Mouse (Mus musculus) heart, adult 2 months (tissue): Measurements from ENCODE around the gene Grk3. TPM values are rescaled to one million over a fixed set of nuclear protein-coding genes. Genes with fewer than 3 reads are reported as not detected.

ENCODE experiments used
- DNase-seq, 2 experiments: peaks; one replicate each; pipeline ENCODE4 v3.0.0; 2021
- H3K27ac ChIP-seq: fragments of 200-600 bp; 2 replicates; pipeline ENCODE4 v1.8.1; 2022
- H3K27me3 ChIP-seq: fragments of 200-500 bp; 2 replicates; pipeline ENCODE4 v1.6.1; 2012; ENCODE audit warnings: mild to moderate bottlenecking, low read length, inconsistent platforms, mixed read lengths; ENCODE audit not compliant: control insufficient read depth, insufficient read depth
- H3K36me3 ChIP-seq: fragments of 200-500 bp; 2 replicates; pipeline ENCODE4 v1.6.1; 2012; ENCODE audit warnings: low read length, inconsistent platforms; ENCODE audit not compliant: control insufficient read depth, insufficient read depth
- H3K4me1 ChIP-seq: fragments of 200-500 bp; 2 replicates; pipeline ENCODE4 v1.6.1; 2011; ENCODE audit warnings: low read length; ENCODE audit not compliant: control insufficient read depth, insufficient read depth
- H3K4me3 ChIP-seq: fragments of 200-600 bp; 2 replicates; pipeline ENCODE4 v1.8.1; 2022
- H3K79me2 ChIP-seq: fragments of 200-500 bp; replicated peaks from 2 replicates; pipeline ENCODE4 v1.6.1; 2012; ENCODE audit warnings: mild to moderate bottlenecking, inconsistent platforms, low read length, moderate library complexity, mixed read lengths; ENCODE audit not compliant: control insufficient read depth, insufficient read depth
- H3K9ac ChIP-seq: fragments of 200-500 bp; 2 replicates; pipeline ENCODE4 v1.6.1; 2012; ENCODE audit warnings: low read depth, mild to moderate bottlenecking, control low read depth, inconsistent platforms, low read length, mixed read lengths
- CTCF ChIP-seq: fragments of 200-600 bp; IDR thresholded peaks from 2 replicates; pipeline ENCODE4 v1.8.1; 2022; ENCODE audit warnings: antibody characterized with exemption, mild to moderate bottlenecking, moderate library complexity
- EP300 ChIP-seq: fragments of 200-500 bp; IDR thresholded peaks from 2 replicates; pipeline ENCODE4 v1.6.1; 2011; ENCODE audit warnings: low read depth, low read length, control low read depth; ENCODE audit not compliant: insufficient read depth
- POLR2A ChIP-seq: fragments of 200-500 bp; IDR thresholded peaks from 2 replicates; pipeline ENCODE4 v1.6.1; 2011; ENCODE audit warnings: mild to moderate bottlenecking, low read depth, low read length, control low read depth; ENCODE audit not compliant: insufficient read depth
- WGBS: fragments of 180-500 bp; shearing (Covaris S2); methylation state at CpG from one replicate; pipeline ENCODE4 v1.1.7; 2018; 5-methylcytosine and 5-hydroxymethylcytosine counted together
- intact Hi-C: fragments of 180-260 bp; cut with DNase I; formaldehyde crosslinking; loops from one replicate; pipeline ENCODE4 v1.15.1; 2025
- polyA plus RNA-seq: library from polyadenylated mRNA; depleted of rRNA; stranded (reverse); fragments of >200 nt; gene quantifications from 2 replicates; pipeline ENCODE4 v1.2.3, GENCODE M21; 2012
- total RNA-seq, 2 experiments: library from RNA; stranded (reverse); gene quantifications; 2 replicates each; pipeline ENCODE4 v1.2.3; 2021

The Grk3 gene
- total and polyA plus RNA-seq, 3 experiments, result 4.9 to 8.4 (median 5.2) TPM

GRCm38 (mm10) chr5:112928201-112928881 lies 87.2 kb downstream of the Grk3 start:
- H3K36me3 ChIP-seq, result no peaks in the 10 kb centered on the region
- intact Hi-C loops, result no loop called here
- no peak overlapping the region for H3K27ac ChIP-seq
- DNase-seq, result no peak
- H3K9ac ChIP-seq, result no peak overlapping the region
- H3K79me2 ChIP-seq, result no peaks in the 10 kb centered on the region
- no peak overlapping the region for H3K4me3 ChIP-seq
- H3K27me3 ChIP-seq, result no peaks in the 10 kb centered on the region
- 61% methylated on average over 10 of the region's 10 CpGs for WGBS
- TF ChIP-seq EP300, result no peak
- no peak for TF ChIP-seq CTCF
- TF ChIP-seq POLR2A, result no peak
- no peaks in the 10 kb centered on the region for H3K4me1 ChIP-seq

DNA sequence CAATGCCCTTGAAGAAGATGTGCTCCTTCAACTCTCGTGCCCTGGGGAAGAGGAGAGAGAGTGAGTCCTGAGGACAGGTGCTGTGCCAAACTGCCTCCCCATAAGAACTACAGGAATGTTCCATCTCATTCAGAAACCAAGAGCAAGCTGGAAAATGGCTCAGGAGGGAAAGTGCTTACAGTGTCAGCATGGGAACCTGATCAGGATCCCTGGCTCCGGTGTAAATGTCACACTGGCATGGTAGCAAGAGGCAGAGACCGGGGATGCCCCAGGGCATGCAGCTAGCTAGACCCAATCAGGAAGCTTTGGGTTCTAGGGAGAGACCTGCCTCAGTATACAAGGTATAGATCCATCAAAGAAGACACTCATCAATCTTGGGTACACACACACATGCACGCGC lies 90.2 kb downstream of the Grk3 start:
- Histone ChIP-seq H3K79me2 (no peaks in the 10 kb centered on the region), H3K27ac (no peak overlapping the region)
- no peak for DNase-seq

GRCm38 (mm10) chr5:112924806-112925205 lies 90.8 kb downstream of the Grk3 start:
- intact Hi-C loops, result loop anchor here (5.0 kb wide), 1 partner anchor 48 kb away; no protein-coding TSS in a partner anchor
- no peaks in the 10 kb centered on the region for H3K36me3 ChIP-seq
- H3K27me3 ChIP-seq, result no peaks in the 10 kb centered on the region
- DNase-seq, result no peak
- no peak overlapping the region for H3K27ac ChIP-seq
- H3K9ac ChIP-seq, result no peak overlapping the region
- no peaks in the 10 kb centered on the region for H3K79me2 ChIP-seq
- no peak overlapping the region for H3K4me3 ChIP-seq
- H3K4me1 ChIP-seq, result no peaks in the 10 kb centered on the region
- 87% methylated on average over 8 of the region's 8 CpGs for WGBS
- TF ChIP-seq EP300 (no peak), CTCF (no peak), POLR2A (no peak)

More for the DNA sequence above, 90.2 kb downstream of the Grk3 start:
- Histone ChIP-seq H3K27me3 (no peaks in the 10 kb centered on the region), H3K4me1 (no peaks in the 10 kb centered on the region), H3K9ac (no peak overlapping the region), H3K4me3 (no peak overlapping the region), H3K36me3 (no peaks in the 10 kb centered on the region)
- 96% methylated on average over 5 of the region's 5 CpGs for WGBS
- TF ChIP-seq EP300 (no peak), POLR2A (no peak), CTCF (no peak)
- intact Hi-C loops, result no loop called here

DNA sequence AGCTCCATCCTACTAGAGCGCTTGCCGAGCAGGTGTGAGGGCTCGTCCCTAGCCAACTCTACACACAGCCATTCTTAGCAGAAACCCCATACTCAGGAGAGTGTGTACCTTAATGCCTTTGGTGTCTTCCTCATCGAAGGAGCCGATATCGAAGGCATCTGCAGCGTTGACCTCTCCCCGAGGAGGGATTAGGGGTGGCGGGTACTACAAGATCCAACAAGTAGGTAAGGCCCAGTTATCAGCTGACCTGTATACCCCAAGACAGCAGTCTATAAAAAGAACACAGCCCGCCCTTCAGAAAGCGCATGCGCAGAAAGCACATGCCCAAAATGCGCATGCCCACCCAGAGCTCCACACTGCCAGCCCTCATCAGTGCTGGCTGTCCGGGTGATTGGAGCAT lies 91.8 kb downstream of the Grk3 start:
- Histone ChIP-seq H3K36me3 (no peaks in the 10 kb centered on the region), H3K27me3 (no peaks in the 10 kb centered on the region), H3K4me3 (no peak overlapping the region), H3K79me2 (no peaks in the 10 kb centered on the region), H3K4me1 (no peaks in the 10 kb centered on the region), H3K9ac (0 out of 2 replicates have a peak overlapping the region, but pooled peaks have one; percentile 9), H3K27ac (no peak overlapping the region)
- 87% methylated on average over 14 of the region's 14 CpGs for WGBS
- DNase-seq, result no peak
- intact Hi-C loops, result loop anchor here (5.0 kb wide), 1 partner anchor 47 kb away; no protein-coding TSS in a partner anchor
- TF ChIP-seq EP300, result no peak
- TF ChIP-seq POLR2A, result no peak
- TF ChIP-seq CTCF, result no peak

DNA sequence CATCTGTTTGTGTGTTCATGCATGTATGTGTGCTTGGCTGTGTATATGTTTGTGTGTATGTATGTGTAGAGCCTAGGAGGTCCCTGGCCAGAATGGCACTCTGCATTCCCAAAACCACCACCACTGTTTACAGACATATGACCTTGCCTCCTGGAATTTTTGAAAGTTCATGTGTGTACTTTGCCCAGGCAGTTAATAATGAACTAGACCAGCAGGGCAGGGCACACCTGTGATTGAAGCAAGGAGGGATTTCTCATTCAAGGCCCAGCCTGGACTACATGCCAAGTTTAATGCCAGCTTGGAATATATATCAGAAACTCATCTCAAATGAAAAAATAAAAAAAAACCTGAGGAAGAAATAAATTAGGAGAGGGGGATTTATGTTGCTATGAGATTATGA lies 93.7 kb downstream of the Grk3 start:
- Histone ChIP-seq H3K79me2 (no peaks in the 10 kb centered on the region), H3K27ac (no peak overlapping the region), H3K4me3 (no peak overlapping the region), H3K36me3 (no peaks in the 10 kb centered on the region), H3K27me3 (no peaks in the 10 kb centered on the region), H3K9ac (no peak overlapping the region), H3K4me1 (no peaks in the 10 kb centered on the region)
- intact Hi-C loops, result loop anchor here (5.0 kb wide), 1 partner anchor 45 kb away; no protein-coding TSS in a partner anchor
- TF ChIP-seq POLR2A, result no peak
- no peak for TF ChIP-seq CTCF
- no peak for TF ChIP-seq EP300
- no peak for DNase-seq

DNA sequence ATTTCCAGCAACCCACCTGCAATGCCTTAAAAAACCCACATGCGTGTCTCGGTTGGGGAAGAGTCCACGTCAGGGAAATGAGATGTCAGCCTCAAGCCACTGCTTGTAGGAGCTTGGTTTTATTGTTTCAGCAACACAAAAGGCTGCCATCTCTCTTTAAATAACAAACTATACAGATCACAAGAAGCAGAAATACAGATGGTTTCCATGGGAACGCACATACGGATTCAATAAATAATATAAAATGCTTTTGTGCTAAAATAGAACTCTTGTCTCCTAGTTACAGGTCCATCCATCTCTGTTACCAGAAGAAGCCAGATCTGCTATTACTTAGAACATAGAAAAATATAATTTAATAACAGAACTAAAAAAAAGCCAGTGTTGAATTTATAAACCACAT lies 105.2 kb downstream of the Grk3 start:
- Histone ChIP-seq H3K9ac (no peak overlapping the region), H3K27me3 (no peaks in the 10 kb centered on the region), H3K4me3 (no peak overlapping the region), H3K27ac (no peak overlapping the region), H3K36me3 (no peaks in the 10 kb centered on the region), H3K79me2 (no peaks in the 10 kb centered on the region), H3K4me1 (peaks cover 10% of the 10 kb centered on the region)
- TF ChIP-seq EP300 (no peak), POLR2A (no peak), CTCF (no peak)
- intact Hi-C loops, result no loop called here
- DNase-seq, result no peak
- 92% methylated on average over 5 of the region's 5 CpGs for WGBS
